9 mouse cellular contexts compared by ENCODE assay signal in the genomic region with DNA sequence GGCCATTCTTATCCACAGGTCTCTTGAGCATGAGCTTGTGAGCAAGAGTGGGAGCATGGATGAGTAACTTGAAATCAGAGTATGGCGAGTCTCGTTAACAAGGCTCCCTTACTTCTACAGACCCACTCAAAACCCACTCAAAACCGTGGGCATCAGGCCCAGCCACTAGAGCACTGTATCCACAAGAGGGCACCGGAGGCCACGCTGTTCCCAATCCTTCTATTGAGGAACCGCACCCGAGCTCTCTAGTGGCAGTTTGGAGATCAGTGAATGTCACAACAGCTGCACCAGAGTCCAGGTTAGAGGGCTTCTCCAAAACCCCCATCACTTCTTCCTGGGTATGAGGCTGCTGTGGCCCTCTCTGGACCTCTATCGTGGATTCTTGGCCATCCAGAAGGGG. TPM values are rescaled to one million over a fixed set of nuclear protein-coding genes. Genes with fewer than 3 reads are reported as not detected.
DNase-seq lines count a peak whose midpoint lies in the region; ATAC-seq and TF ChIP-seq lines count a peak whose summit lies in the region.
"Had no signal": no experiment of that assay in that cellular context is flagged by ENCODE, and none has a peak within 500 bp of the region (broad histone marks: within the 10 kb centered on the region; RNA-seq: fewer than 3 reads in every experiment).

No protein-coding gene starts in this region.

- peaks cover 67% of the 10 kb centered on the region for H3K27me3 ChIP-seq in liver, embryonic 11.5 days (replicated peaks; ENCODE audit: control insufficient read depth, insufficient read depth, low read length)
- H3K27me3 ChIP-seq in intestine, embryonic 15.5 days (replicated peaks) = peaks cover 46% of the 10 kb centered on the region
- H3K27me3 ChIP-seq in limb, embryonic 11.5 days (ENCODE audit: control insufficient read depth, insufficient read depth, low read length) = peaks cover 35% of the 10 kb centered on the region

- no peak overlapping the region for H3K9ac ChIP-seq in liver, embryonic 11.5 days (ENCODE audit: low read depth, low read length)
- no peak overlapping the region for H3K9ac ChIP-seq in intestine, embryonic 15.5 days
- no peak overlapping the region for H3K9ac ChIP-seq in limb, embryonic 11.5 days (ENCODE audit: low read length)
- H3K9ac ChIP-seq: liver, embryonic 15.5 days had no signal

- H3K9me3 ChIP-seq in liver, embryonic 11.5 days (ENCODE audit: control insufficient read depth, low read length) = no peaks in the 10 kb centered on the region
- no peaks in the 10 kb centered on the region for H3K9me3 ChIP-seq in intestine, embryonic 15.5 days
- no peaks in the 10 kb centered on the region for H3K9me3 ChIP-seq in limb, embryonic 11.5 days (ENCODE audit: control insufficient read depth, low read length)
- H3K9me3 ChIP-seq: liver, embryonic 15.5 days had no signal

- no peaks in the 10 kb centered on the region for H3K4me1 ChIP-seq in liver, embryonic 11.5 days (replicated peaks; ENCODE audit: control insufficient read depth, insufficient read depth, low read length)
- H3K4me1 ChIP-seq in bone marrow, adult 2 months (ENCODE audit: control insufficient read depth, insufficient read depth, low read length) = no peaks in the 10 kb centered on the region
- peaks cover 13% of the 10 kb centered on the region; the same call in 1 of the 2 replicates for H3K4me1 ChIP-seq in intestine, embryonic 15.5 days (replicated peaks)
- H3K4me1 ChIP-seq in limb, embryonic 11.5 days (ENCODE audit: control insufficient read depth, insufficient read depth, low read length) = peaks cover 2% of the 10 kb centered on the region; the same call in 1 of the 2 replicates

- no peak overlapping the region for H3K4me2 ChIP-seq in liver, embryonic 11.5 days
- H3K4me2 ChIP-seq in intestine, embryonic 15.5 days (replicated peaks) = peak overlapping the region; percentile 7; the same call in 1 of the 2 replicates
- no peak overlapping the region for H3K4me2 ChIP-seq in limb, embryonic 11.5 days (ENCODE audit: low read depth, severe bottlenecking)
- H3K4me2 ChIP-seq: liver, embryonic 15.5 days had no signal

- TF ChIP-seq CTCF in bone marrow, adult 2 months (IDR thresholded peaks at IDR 0.05; ENCODE audit: control insufficient read depth, insufficient read depth, low read length) = peak; percentile 35; the same call in 1 of the 2 replicates

- H3K36me3 ChIP-seq in liver, embryonic 11.5 days (ENCODE audit: control insufficient read depth, insufficient read depth, low read length) = no peaks in the 10 kb centered on the region
- no peaks in the 10 kb centered on the region for H3K36me3 ChIP-seq in intestine, embryonic 15.5 days
- H3K36me3 ChIP-seq in limb, embryonic 11.5 days (ENCODE audit: control insufficient read depth, insufficient read depth, low read length) = no peaks in the 10 kb centered on the region
- H3K36me3 ChIP-seq: liver, embryonic 15.5 days had no signal

- H3K4me3 ChIP-seq in liver, embryonic 11.5 days (ENCODE audit: low read depth, low read length) = no peak overlapping the region
- H3K4me3 ChIP-seq in bone marrow, adult 2 months (replicated peaks; ENCODE audit: control insufficient read depth, low read depth, low read length) = no peak overlapping the region
- peak overlapping the region; percentile 63; the same call in 1 of the 2 replicates for H3K4me3 ChIP-seq in intestine, embryonic 15.5 days (replicated peaks)
- no peak overlapping the region for H3K4me3 ChIP-seq in limb, embryonic 11.5 days (ENCODE audit: low read depth, low read length)
- H3K4me3 ChIP-seq: liver, embryonic 15.5 days had no signal

- DNase-seq in liver = peak; percentile 23
- no peak for DNase-seq in liver, embryonic 11.5 days (ENCODE audit: low spot score)
- DNase-seq in frontal cortex, adult 2 months (ENCODE audit: extremely low spot score in 1 of 2, low spot score in 1 of 2) = peak; percentile 22 to 69
- peak; percentile 65 for DNase-seq in limb, embryonic 11.5 days (ENCODE audit: low spot score)
- peak; percentile 37 for DNase-seq in retina, adult 2 months (ENCODE audit: low read depth, low spot score)
- DNase-seq in thymus, postnatal 14 days = no peak

- no peak overlapping the region for H3K27ac ChIP-seq in liver, embryonic 11.5 days (ENCODE audit: low read depth, low read length)
- no peak overlapping the region for H3K27ac ChIP-seq in bone marrow, adult 2 months (ENCODE audit: control insufficient read depth, insufficient read depth, low read depth, low read length, poor library complexity)
- H3K27ac ChIP-seq in intestine, embryonic 15.5 days = no peak overlapping the region
- no peak overlapping the region for H3K27ac ChIP-seq in limb, embryonic 11.5 days (replicated peaks; ENCODE audit: low read depth, low read length)
- H3K27ac ChIP-seq: liver, embryonic 15.5 days had no signal

- WGBS in liver, embryonic 11.5 days = 38% methylated on average over 8 of the region's 8 CpGs
- WGBS in bone marrow, adult 2 months = 23% methylated on average over 8 of the region's 8 CpGs
- WGBS in intestine, embryonic 15.5 days = 36% methylated on average over 8 of the region's 8 CpGs
- WGBS in limb, embryonic 11.5 days = 34% methylated on average over 8 of the region's 8 CpGs

- no peak for ATAC-seq in liver, embryonic 11.5 days (replicated peaks; ENCODE audit: low FRiP score)
- no peak for ATAC-seq in intestine, embryonic 15.5 days
- ATAC-seq in limb, embryonic 11.5 days (ENCODE audit: insufficient number of reproducible peaks, low FRiP score, low TSS enrichment, low read depth) = no peak

- TF ChIP-seq POLR2A in bone marrow, adult 2 months (IDR thresholded peaks at IDR 0.05; ENCODE audit: borderline replicate concordance, control insufficient read depth, low read depth, low read length) = no peak

RNA-seq across cellular contexts. Expression of gene Ret, which starts 2.4 kb away (rescaled TPM):
- 0.91 and 0.95 TPM in 2 replicates for polyA plus RNA-seq in liver, embryonic 11.5 days (2014; fragmentation: Nextera tagmentation; extraction: Ambion mirVana)
- 0.36 TPM in 1 of 2 replicates, not detected in the other for polyA plus RNA-seq in bone marrow, adult 2 months (2011; ENCODE audit: insufficient read depth, insufficient read length, low replicate concordance, missing spikeins)
- polyA plus RNA-seq in frontal cortex, adult 2 months (2012; rRNA removed) = 4.0 and 4.1 TPM in 2 replicates
- polyA plus RNA-seq in intestine, embryonic 15.5 days (2015; fragmentation: Nextera tagmentation; extraction: Ambion mirVana) = 14.7 and 16.7 TPM in 2 replicates
- 0.04 and 0.07 TPM in 2 replicates for polyA plus RNA-seq in limb, embryonic 11.5 days (2014; fragmentation: Nextera tagmentation; extraction: Ambion mirVana)

RNA-seq across cellular contexts. Expression of gene Csgalnact2, which starts 56.2 kb away (rescaled TPM):
- 14.3 and 16.3 TPM in 2 replicates for polyA plus RNA-seq in liver, embryonic 11.5 days (2014; fragmentation: Nextera tagmentation; extraction: Ambion mirVana)
- polyA plus RNA-seq in bone marrow, adult 2 months (2011; ENCODE audit: insufficient read depth, insufficient read length, low replicate concordance, missing spikeins) = 10.8 and 12.8 TPM in 2 replicates
- polyA plus RNA-seq in frontal cortex, adult 2 months (2012; rRNA removed) = 8.9 and 9.9 TPM in 2 replicates
- 10.4 and 12.1 TPM in 2 replicates for polyA plus RNA-seq in intestine, embryonic 15.5 days (2015; fragmentation: Nextera tagmentation; extraction: Ambion mirVana)
- 10.3 and 10.8 TPM in 2 replicates for polyA plus RNA-seq in limb, embryonic 11.5 days (2014; fragmentation: Nextera tagmentation; extraction: Ambion mirVana)

Comparison
In these comparisons a context has a peak if more than half of its experiments do, and no peak if none do; other contexts are left out.
1. DNase-seq: peak in liver (single experiment), frontal cortex, adult 2 months (2 of 2), limb, embryonic 11.5 days (single experiment) and retina, adult 2 months (single experiment); none in liver, embryonic 11.5 days (single experiment) and thymus, postnatal 14 days (single experiment).